Mouse (Mus musculus) liver, embryonic 11.5 days (tissue): ENCODE data around the gene Trim2. TPM values are rescaled to one million over a fixed set of nuclear protein-coding genes. Genes with fewer than 3 reads are reported as not detected.

ENCODE experiments used
- ATAC-seq: fragments of 200-750 bp; cut with Nextera tagmentation; replicated peaks from 2 replicates; pipeline ENCODE4 v1.8.0; 2017; ENCODE audit warnings: moderate number of reproducible peaks, mild to moderate bottlenecking, moderate TSS enrichment, moderate library complexity; ENCODE audit not compliant: low FRiP score
- DNase-seq: peaks from one replicate; pipeline ENCODE4 v3.0.0-alpha.2; 2017; ENCODE audit warnings: low spot score
- H3K27ac ChIP-seq: fragments of 300-500 bp; sonication (generic); 2 replicates; pipeline ENCODE4 v1.5.1; 2014; ENCODE audit warnings: mild to moderate bottlenecking, low read depth, low read length, control low read depth
- H3K27me3 ChIP-seq: fragments of 300-500 bp; sonication (generic); replicated peaks from 2 replicates; pipeline ENCODE4 v1.6.1; 2014; ENCODE audit warnings: low read length, mixed read lengths; ENCODE audit not compliant: control insufficient read depth, insufficient read depth
- H3K36me3 ChIP-seq: fragments of 300-500 bp; sonication (generic); 2 replicates; pipeline ENCODE4 v1.6.1; 2014; ENCODE audit warnings: mild to moderate bottlenecking, low read length, moderate library complexity, mixed read lengths; ENCODE audit not compliant: control insufficient read depth, insufficient read depth
- H3K4me1 ChIP-seq: fragments of 300-500 bp; sonication (generic); replicated peaks from 2 replicates; pipeline ENCODE4 v1.6.1; 2014; ENCODE audit warnings: low read length, mixed read lengths; ENCODE audit not compliant: control insufficient read depth, insufficient read depth
- H3K4me2 ChIP-seq: fragments of 300-500 bp; sonication (generic); 2 replicates; pipeline ENCODE4 v1.6.1; 2014; ENCODE audit warnings: mild to moderate bottlenecking, control low read depth, moderate library complexity
- H3K4me3 ChIP-seq: fragments of 300-500 bp; sonication (generic); 2 replicates; pipeline ENCODE4 v1.5.1; 2014; ENCODE audit warnings: low read depth, low read length, control low read depth
- H3K9ac ChIP-seq: fragments of 300-500 bp; sonication (generic); 2 replicates; pipeline ENCODE4 v1.6.1; 2014; ENCODE audit warnings: low read depth, low read length, control low read depth
- H3K9me3 ChIP-seq: fragments of 300-500 bp; sonication (generic); 2 replicates; pipeline ENCODE4 v1.6.1; 2016; ENCODE audit warnings: low read length, inconsistent platforms, mixed read lengths; ENCODE audit not compliant: control insufficient read depth
- WGBS: fragments of 180-500 bp; shearing (Covaris S2); extraction: QIAGEN DNeasy Blood & Tissue Kit; methylation state at CpG from one replicate; pipeline ENCODE4 v1.1.7; 2014; 5-methylcytosine and 5-hydroxymethylcytosine counted together
- polyA plus RNA-seq: library from polyadenylated mRNA; unstranded; fragments of >200 nt; fragmentation: Nextera tagmentation; extraction: Ambion mirVana; gene quantifications from 2 replicates; pipeline ENCODE4 v1.2.1, GENCODE M21; 2014

Trim2 gene
- polyA plus RNA-seq, 1 experiment from 2014 or later: 8.2 TPM

- Histone ChIP-seq H3K9ac (no peak overlapping the region), H3K36me3 (no peaks in the 10 kb centered on the region), H3K9me3 (no peaks in the 10 kb centered on the region), H3K4me3 (no peak overlapping the region), H3K4me1 (peaks cover 3% of the 10 kb centered on the region; the same call in 1 of the 2 replicates), H3K4me2 (no peak overlapping the region), H3K27ac (no peak overlapping the region), H3K27me3 (peaks cover 9% of the 10 kb centered on the region)
- DNase-seq: no peak
- 7% methylated on average over 2 of the region's 2 CpGs for WGBS
- no peak for ATAC-seq
Observed at GRCm38 (mm10) chr3:84224982-84225381, 81.7 kb downstream of the Trim2 start.

- H3K4me2 ChIP-seq: peak overlapping the region; percentile 62
- H3K4me1 ChIP-seq: no peaks in the 10 kb centered on the region; the same call in 1 of the 2 replicates
- H3K9me3 ChIP-seq: no peaks in the 10 kb centered on the region
- no peak overlapping the region for H3K9ac ChIP-seq
- H3K27me3 ChIP-seq: peaks cover 16% of the 10 kb centered on the region
- H3K27ac ChIP-seq: no peak overlapping the region
- no peak for ATAC-seq
- peak overlapping the region; percentile 39 for H3K4me3 ChIP-seq
- DNase-seq: peak; percentile 38
- WGBS: 3% methylated on average over 11 of the region's 11 CpGs
- H3K36me3 ChIP-seq: no peaks in the 10 kb centered on the region
Observed at GRCm38 (mm10) chr3:84220748-84221147, 85.9 kb downstream of the Trim2 start.

GRCm38 (mm10) chr3:84220326-84220725 lies 86.4 kb downstream of the Trim2 start:
- 2% methylated on average over 9 of the region's 9 CpGs for WGBS
- no peak overlapping the region for H3K9ac ChIP-seq
- no peak for ATAC-seq

GRCm38 (mm10) chr3:84219720-84220273 lies 86.9 kb downstream of the Trim2 start:
- 13% methylated on average over 9 of the region's 9 CpGs for WGBS
- Histone ChIP-seq H3K27me3 (peaks cover 16% of the 10 kb centered on the region), H3K36me3 (no peaks in the 10 kb centered on the region), H3K4me1 (no peaks in the 10 kb centered on the region; the same call in 1 of the 2 replicates), H3K4me2 (peak overlapping the region; percentile 62), H3K9ac (no peak overlapping the region), H3K9me3 (no peaks in the 10 kb centered on the region), H3K4me3 (no peak overlapping the region; the same call in 1 of the 2 replicates), H3K27ac (no peak overlapping the region)
- DNase-seq: no peak
- ATAC-seq: no peak

More at GRCm38 (mm10) chr3:84220326-84220725, 86.4 kb downstream of the Trim2 start:
- Histone ChIP-seq H3K27ac (no peak overlapping the region), H3K36me3 (no peaks in the 10 kb centered on the region), H3K9me3 (no peaks in the 10 kb centered on the region), H3K4me3 (peak overlapping the region; percentile 39), H3K4me1 (no peaks in the 10 kb centered on the region; the same call in 1 of the 2 replicates), H3K27me3 (peaks cover 16% of the 10 kb centered on the region), H3K4me2 (peak overlapping the region; percentile 62)
- no peak for DNase-seq

- 22% methylated on average over 2 of the region's 2 CpGs for WGBS
Observed at GRCm38 (mm10) chr3:84219166-84219710, 87.4 kb downstream of the Trim2 start.

GRCm38 (mm10) chr3:84218498-84218897 lies 88.2 kb downstream of the Trim2 start:
- Histone ChIP-seq H3K4me2 (no peak overlapping the region), H3K4me3 (no peak overlapping the region), H3K4me1 (no peaks in the 10 kb centered on the region; the same call in 1 of the 2 replicates), H3K27ac (no peak overlapping the region), H3K27me3 (peaks cover 16% of the 10 kb centered on the region), H3K9ac (no peak overlapping the region), H3K9me3 (no peaks in the 10 kb centered on the region), H3K36me3 (no peaks in the 10 kb centered on the region)
- 71% methylated on average over 2 of the region's 2 CpGs for WGBS
- ATAC-seq: no peak
- no peak for DNase-seq

More at GRCm38 (mm10) chr3:84219166-84219710, 87.4 kb downstream of the Trim2 start:
- no peak for ATAC-seq
- no peak overlapping the region for H3K4me2 ChIP-seq
- H3K36me3 ChIP-seq: no peaks in the 10 kb centered on the region
- no peak overlapping the region for H3K4me3 ChIP-seq
- no peak overlapping the region for H3K27ac ChIP-seq
- no peaks in the 10 kb centered on the region for H3K9me3 ChIP-seq
- H3K4me1 ChIP-seq: no peaks in the 10 kb centered on the region; the same call in 1 of the 2 replicates
- H3K9ac ChIP-seq: no peak overlapping the region
- DNase-seq: no peak
- peaks cover 16% of the 10 kb centered on the region for H3K27me3 ChIP-seq

GRCm38 (mm10) chr3:84217961-84218351 lies 88.7 kb downstream of the Trim2 start:
- 58% methylated on average over 4 of the region's 4 CpGs for WGBS
- H3K27ac ChIP-seq: no peak overlapping the region
- no peak overlapping the region for H3K4me3 ChIP-seq
- no peaks in the 10 kb centered on the region; the same call in 1 of the 2 replicates for H3K4me1 ChIP-seq
- no peak overlapping the region for H3K4me2 ChIP-seq
- H3K9ac ChIP-seq: no peak overlapping the region
- H3K36me3 ChIP-seq: no peaks in the 10 kb centered on the region
- ATAC-seq (no peak), DNase-seq (no peak)
- H3K27me3 ChIP-seq: peaks cover 16% of the 10 kb centered on the region
- H3K9me3 ChIP-seq: no peaks in the 10 kb centered on the region

- Histone ChIP-seq H3K27me3 (peaks cover 16% of the 10 kb centered on the region), H3K36me3 (no peaks in the 10 kb centered on the region), H3K9me3 (no peaks in the 10 kb centered on the region), H3K9ac (no peak overlapping the region), H3K4me2 (no peak overlapping the region), H3K27ac (no peak overlapping the region), H3K4me3 (no peak overlapping the region), H3K4me1 (no peaks in the 10 kb centered on the region; the same call in 1 of the 2 replicates)
- ATAC-seq: no peak
- DNase-seq: no peak
- 71% methylated on average over 12 of the region's 12 CpGs for WGBS
Observed at GRCm38 (mm10) chr3:84217118-84217960, 89.3 kb downstream of the Trim2 start.
